Mouse (Mus musculus) MEL (cell line): Measurements from ENCODE around the gene Plau. TPM values are rescaled to one million over a fixed set of nuclear protein-coding genes. Genes with fewer than 3 reads are reported as not detected.

Source experiments
- DNase-seq: peaks from one replicate; pipeline ENCODE4 v3.0.0; 2011; ENCODE audit warnings: low read depth, low spot score
- H3K27ac ChIP-seq: 2 replicates; pipeline ENCODE4 v1.5.1; 2012; ENCODE audit warnings: low read depth, mild to moderate bottlenecking, control low read depth, low read length, moderate library complexity; ENCODE audit not compliant: control insufficient read depth
- H3K27me3 ChIP-seq, 2 experiments: fragments of 150-350 bp in 1 of 2; sonication (generic) in 1 of 2; 2 replicates each; pipeline ENCODE4 v1.6.1; 2012; ENCODE audit warnings: low read length in 2 of 2, mild to moderate bottlenecking in 2 of 2, improper control_type of control experiment in 1 of 2, moderate library complexity in 1 of 2; ENCODE audit not compliant: insufficient read depth in 2 of 2, control insufficient read depth in 1 of 2
- H3K36me3 ChIP-seq, 2 experiments: 2 replicates each; pipeline ENCODE4 v1.6.1; 2012 to 2014; ENCODE audit warnings: low read length in 2 of 2, improper control_type of control experiment in 1 of 2, inconsistent platforms in 1 of 2, mild to moderate bottlenecking in 1 of 2; ENCODE audit not compliant: insufficient read depth in 2 of 2, control insufficient read depth in 1 of 2
- H3K4me1 ChIP-seq, 2 experiments: fragments of 150-350 bp in 1 of 2; sonication (generic) in 1 of 2; 2 replicates each; pipeline ENCODE4 v1.6.1; 2012; ENCODE audit warnings: low read length in 2 of 2, improper control_type of control experiment in 1 of 2, mild to moderate bottlenecking in 1 of 2; ENCODE audit not compliant: insufficient read depth in 2 of 2, control insufficient read depth in 1 of 2
- H3K4me3 ChIP-seq, 2 experiments: fragments of 150-350 bp in 1 of 2; sonication (generic) in 1 of 2; 2 replicates each; pipeline ENCODE4 v1.5.1; 2012; ENCODE audit warnings: low read depth in 2 of 2, low read length in 2 of 2, mild to moderate bottlenecking in 2 of 2, moderate library complexity in 2 of 2, control low read depth in 1 of 2, improper control_type of control experiment in 1 of 2; ENCODE audit not compliant: control insufficient read depth in 1 of 2, insufficient read depth in 1 of 2
- H3K79me2 ChIP-seq: 2 replicates; pipeline ENCODE4 v1.6.1; 2012; ENCODE audit warnings: mild to moderate bottlenecking, low read length, moderate library complexity; ENCODE audit not compliant: control insufficient read depth, poor library complexity, insufficient read depth
- H3K9ac ChIP-seq: 2 replicates; pipeline ENCODE4 v1.6.1; 2012; ENCODE audit warnings: low read depth, mild to moderate bottlenecking, control low read depth, low read length, moderate library complexity; ENCODE audit not compliant: control insufficient read depth, poor library complexity, severe bottlenecking
- H3K9me3 ChIP-seq: fragments of 150-350 bp; sonication (generic); replicated peaks from 2 replicates; pipeline ENCODE4 v1.6.1; 2012; ENCODE audit warnings: mild to moderate bottlenecking, low read length, improper control_type of control experiment, moderate library complexity; ENCODE audit not compliant: insufficient read depth
- BHLHE40 ChIP-seq: IDR thresholded peaks from 2 replicates; pipeline ENCODE4 v1.6.1; 2012; ENCODE audit warnings: low read depth, mild to moderate bottlenecking, inconsistent platforms, low read length, improper control_type of control experiment, borderline replicate concordance
- CTCF ChIP-seq, 3 experiments: IDR thresholded peaks in 2 of 3; conservative IDR thresholded peaks in 1 of 3; 2 replicates each; pipeline ENCODE4 v1.5.1; 2011 to 2012; ENCODE audit warnings: low read length in 3 of 3, low read depth in 2 of 3, mild to moderate bottlenecking in 2 of 3, improper control_type of control experiment in 1 of 3, inconsistent platforms in 1 of 3, mixed read lengths in 1 of 3, moderate library complexity in 1 of 3; ENCODE audit not compliant: control insufficient read depth in 1 of 3, insufficient read depth in 1 of 3, poor library complexity in 1 of 3, severe bottlenecking in 1 of 3
- ELF1 ChIP-seq: IDR thresholded peaks from 2 replicates; pipeline ENCODE4 v1.6.1; 2014; ENCODE audit warnings: low read depth, mild to moderate bottlenecking, inconsistent platforms, low read length, improper control_type of control experiment, moderate library complexity
- ETS1 ChIP-seq: IDR thresholded peaks from 2 replicates; pipeline ENCODE4 v1.6.1; 2012; ENCODE audit warnings: low read depth, mild to moderate bottlenecking, inconsistent platforms, low read length, improper control_type of control experiment, moderate library complexity
- GABPA ChIP-seq: IDR thresholded peaks from 2 replicates; pipeline ENCODE4 v1.6.1; 2012; ENCODE audit warnings: low read depth, mild to moderate bottlenecking, inconsistent platforms, low read length, improper control_type of control experiment, moderate library complexity
- HCFC1 ChIP-seq: IDR thresholded peaks from 2 replicates; pipeline ENCODE4 v1.6.1; 2012; ENCODE audit warnings: low read depth, mild to moderate bottlenecking, inconsistent platforms, low read length, improper control_type of control experiment, moderate library complexity
- KAT2A ChIP-seq: conservative IDR thresholded peaks from 2 replicates; pipeline ENCODE4 v1.6.1; 2012; ENCODE audit warnings: low read depth, low read length, improper control_type of control experiment, inconsistent platforms
- MAZ ChIP-seq: IDR thresholded peaks from 2 replicates; pipeline ENCODE4 v1.6.1; 2012; ENCODE audit warnings: low read depth, mild to moderate bottlenecking, inconsistent platforms, low read length, improper control_type of control experiment
- MEF2A ChIP-seq: IDR thresholded peaks from 2 replicates; pipeline ENCODE4 v1.6.1; 2014; ENCODE audit warnings: low read depth, mild to moderate bottlenecking, inconsistent platforms, low read length, improper control_type of control experiment; ENCODE audit not compliant: poor library complexity, insufficient replicate concordance, severe bottlenecking; ENCODE audit errors: extremely low read depth
- MYB ChIP-seq: IDR thresholded peaks from 2 replicates; pipeline ENCODE4 v1.6.1; 2011; ENCODE audit warnings: mild to moderate bottlenecking, low read depth, low read length, improper control_type of control experiment
- MYC ChIP-seq: IDR thresholded peaks from 2 replicates; pipeline ENCODE4 v1.6.1; 2011; ENCODE audit warnings: low read depth, mild to moderate bottlenecking, low read length, improper control_type of control experiment, moderate library complexity
- NRF1 ChIP-seq: IDR thresholded peaks from 2 replicates; pipeline ENCODE4 v1.6.1; 2014; ENCODE audit warnings: low read depth, mild to moderate bottlenecking, inconsistent platforms, low read length, improper control_type of control experiment, moderate library complexity; ENCODE audit not compliant: poor library complexity, insufficient read depth, severe bottlenecking
- POLR2A ChIP-seq, 2 experiments: IDR thresholded peaks; 2 replicates each; pipeline ENCODE4 v1.6.1; 2011 to 2012; ENCODE audit warnings: low read length in 2 of 2, mild to moderate bottlenecking in 2 of 2, control low read depth in 1 of 2, improper control_type of control experiment in 1 of 2, low read depth in 1 of 2, moderate library complexity in 1 of 2; ENCODE audit not compliant: control insufficient read depth in 1 of 2, insufficient read depth in 1 of 2, poor library complexity in 1 of 2
- SIN3A ChIP-seq: IDR thresholded peaks from 2 replicates; pipeline ENCODE4 v1.6.1; 2012; ENCODE audit warnings: low read length, improper control_type of control experiment, inconsistent platforms
- SMC3 ChIP-seq: IDR thresholded peaks from 2 replicates; pipeline ENCODE4 v1.6.1; 2011; ENCODE audit warnings: low read depth, low read length, improper control_type of control experiment
- TBP ChIP-seq: IDR thresholded peaks from 2 replicates; pipeline ENCODE4 v1.8.0; 2011; ENCODE audit warnings: low read depth, low read length, improper control_type of control experiment
- TCF12 ChIP-seq: IDR thresholded peaks from 2 replicates; pipeline ENCODE4 v1.6.1; 2014; ENCODE audit warnings: low read depth, mild to moderate bottlenecking, inconsistent platforms, low read length, improper control_type of control experiment, moderate library complexity
- USF1 ChIP-seq: IDR thresholded peaks from 2 replicates; pipeline ENCODE4 v1.6.1; 2014; ENCODE audit warnings: low read depth, mild to moderate bottlenecking, inconsistent platforms, low read length, improper control_type of control experiment, moderate library complexity
- USF2 ChIP-seq, 2 experiments: IDR thresholded peaks; 2 replicates each; pipeline ENCODE4 v1.6.1; 2011 to 2012; ENCODE audit warnings: improper control_type of control experiment in 2 of 2, low read length in 2 of 2, borderline replicate concordance in 1 of 2, inconsistent platforms in 1 of 2, low read depth in 1 of 2, mild to moderate bottlenecking in 1 of 2; ENCODE audit not compliant: insufficient read depth in 1 of 2
- ZC3H11A ChIP-seq: IDR thresholded peaks from 2 replicates; pipeline ENCODE4 v1.6.1; 2012; ENCODE audit warnings: low read depth, mild to moderate bottlenecking, inconsistent platforms, low read length, improper control_type of control experiment
- ZMIZ1 ChIP-seq: IDR thresholded peaks from 2 replicates; pipeline ENCODE4 v1.6.1; 2012; ENCODE audit warnings: low read depth, mild to moderate bottlenecking, inconsistent platforms, low read length, improper control_type of control experiment, moderate library complexity
- polyA plus RNA-seq, 2 experiments: library from polyadenylated mRNA; stranded (reverse) in 1 of 2; unstranded in 1 of 2; fragments of >175 nt in 1 of 2; fragments of >200 nt in 1 of 2; gene quantifications; 2 replicates each; pipeline versions ENCODE4 v1.2.1 to v1.2.4; 2012; ENCODE audit warnings: low replicate concordance in 2 of 2, low read depth in 1 of 2; ENCODE audit not compliant: insufficient read length in 2 of 2, insufficient read depth in 1 of 2, missing spikeins in 1 of 2
- total RNA-seq: library from RNA; depleted of rRNA; stranded (reverse); fragments of 300-350 nt; gene quantifications from 2 replicates; pipeline ENCODE4 v1.2.3, GENCODE M21; 2012

Plau gene
- total and polyA plus RNA-seq, 3 experiments, result 0.04 TPM; not detected in 2

- Histone ChIP-seq H3K27me3 (peaks cover 15 to 19% of the 10 kb centered on the region in 2 experiments), H3K36me3 (no peaks in the 10 kb centered on the region), H3K4me3 (no peak overlapping the region), H3K79me2 (no peaks in the 10 kb centered on the region), H3K4me1 (no peaks in the 10 kb centered on the region), H3K9ac (no peak overlapping the region), H3K27ac (no peak overlapping the region), H3K9me3 (no peaks in the 10 kb centered on the region)
- no peak for DNase-seq
- TF ChIP-seq TCF12 (no peak), SIN3A (no peak), SMC3 (no peak), USF1 (no peak), USF2 (IDR thresholded peaks at IDR 0.05; ENCODE audit: borderline replicate concordance in 1 of 2, insufficient read depth in 1 of 2, low read depth in 1 of 2, low read length in 2 of 2) (no peak), BHLHE40 (no peak), POLR2A (IDR thresholded peaks at IDR 0.05; ENCODE audit: control insufficient read depth in 1 of 2, insufficient read depth in 1 of 2, low read depth in 1 of 2, low read length in 2 of 2, poor library complexity in 1 of 2) (no peak), ELF1 (no peak), MYC (no peak), ZC3H11A (no peak), ETS1 (no peak), ZMIZ1 (no peak), GABPA (no peak), KAT2A (no peak), TBP (no peak), MEF2A (no peak), MYB (no peak)
These were observed 29.1 kb downstream of the Plau start for GRCm38 (mm10) chr14:20865604-20866003.

DNA sequence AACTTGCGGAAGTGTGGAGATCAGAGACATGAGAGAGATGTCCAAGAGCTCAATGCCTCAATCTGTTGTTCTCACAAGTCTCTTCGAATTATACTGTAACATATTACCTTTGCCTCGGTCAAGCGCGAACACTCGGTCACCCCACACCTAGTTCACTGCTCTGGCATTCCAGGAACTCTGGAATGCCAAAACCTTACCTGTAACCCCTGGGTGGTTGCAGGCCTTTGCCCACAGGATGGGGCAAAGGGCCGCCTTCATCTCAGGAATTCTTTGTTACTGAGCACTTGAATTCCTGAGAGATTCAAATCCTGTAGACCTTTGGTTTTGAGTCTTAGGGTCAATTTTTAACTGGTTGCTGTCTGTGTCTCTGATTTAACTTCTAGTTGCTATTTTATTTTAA is 29.9 kb downstream of the Plau start:
- DNase-seq, result no peak
- H3K9me3 ChIP-seq, result no peaks in the 10 kb centered on the region
- no peaks in the 10 kb centered on the region for H3K36me3 ChIP-seq
- H3K27me3 ChIP-seq, result peaks cover 15 to 19% of the 10 kb centered on the region in 2 experiments
- no peaks in the 10 kb centered on the region for H3K79me2 ChIP-seq
- H3K9ac ChIP-seq, result no peak overlapping the region
- no peak for TF ChIP-seq USF1
- TF ChIP-seq NRF1, result no peak
- no peak for TF ChIP-seq MAZ
- no peak for TF ChIP-seq CTCF (IDR thresholded peaks at IDR 0.05 in 2 of 3, conservative IDR thresholded peaks at IDR 0.05 in 1 of 3; ENCODE audit: control insufficient read depth in 1 of 3, insufficient read depth in 1 of 3, low read depth in 2 of 3, low read length in 3 of 3, poor library complexity in 1 of 3, severe bottlenecking in 1 of 3)
- TF ChIP-seq MYB, result no peak
- no peak for TF ChIP-seq HCFC1
- no peak for TF ChIP-seq TCF12
- no peaks in the 10 kb centered on the region for H3K4me1 ChIP-seq
- no peak overlapping the region for H3K4me3 ChIP-seq
- H3K27ac ChIP-seq, result no peak overlapping the region
